Mouse (Mus musculus) kidney, postnatal 4 days (tissue): ENCODE measurements around the gene Olfr523.
"Not testable (repeated sequence)": the region's sequence is repeated elsewhere in the genome, so short reads cannot be mapped to it uniquely, and the experiment has no call there.

Experiments
- DNase-seq, 2 experiments: peaks; one replicate each; pipeline ENCODE4 v3.0.0; 2021; ENCODE audit warnings: mixed read lengths in 2 of 2

Olfr523 gene

GRCm38 (mm10) chr7:140172936-140173335, at the start of gene Olfr523:
TSS of gene Olfr523 (plus strand) at chr7:140173217.
- DNase-seq = no peak

- no peak for DNase-seq
Measured at GRCm38 (mm10) chr7:140124382-140124781, 48.6 kb upstream of the Olfr523 start.

GRCm38 (mm10) chr7:140125278-140126021, 47.6 kb upstream of the Olfr523 start:
- peak; percentile 98 for DNase-seq

GRCm38 (mm10) chr7:140126022-140126350, 47.0 kb upstream of the Olfr523 start:
- no peak for DNase-seq

- no peak for DNase-seq
Measured at GRCm38 (mm10) chr7:140126934-140127333, 46.1 kb upstream of the Olfr523 start.

- DNase-seq = no peak
Measured at GRCm38 (mm10) chr7:140127911-140128310, 45.1 kb upstream of the Olfr523 start.

GRCm38 (mm10) chr7:140132184-140132583, 40.8 kb upstream of the Olfr523 start:
- not testable (repeated sequence) for DNase-seq

- not testable (repeated sequence) for DNase-seq
Measured at GRCm38 (mm10) chr7:140134033-140134432, 39.0 kb upstream of the Olfr523 start.

GRCm38 (mm10) chr7:140135106-140135770, 37.8 kb upstream of the Olfr523 start:
- DNase-seq = no peak

GRCm38 (mm10) chr7:140137135-140138020, 35.6 kb upstream of the Olfr523 start, which contains the start of gene Mtg1:
TSS of gene Mtg1 (plus strand) at chr7:140137564.
- DNase-seq = peak; percentile 96 to 98

GRCm38 (mm10) chr7:140138021-140138310, 35.1 kb upstream of the Olfr523 start:
- no peak for DNase-seq

GRCm38 (mm10) chr7:140141350-140141749, 31.7 kb upstream of the Olfr523 start:
- DNase-seq = peak; percentile 73 to 78

GRCm38 (mm10) chr7:140144550-140144949, 28.5 kb upstream of the Olfr523 start:
- no peak for DNase-seq

GRCm38 (mm10) chr7:140153383-140153782, 19.6 kb upstream of the Olfr523 start:
- peak; percentile 32 to 55 for DNase-seq

- DNase-seq = no peak
Measured at GRCm38 (mm10) chr7:140153829-140154217, 19.2 kb upstream of the Olfr523 start.

GRCm38 (mm10) chr7:140154218-140154927, 18.6 kb upstream of the Olfr523 start, which contains the start of gene Sprn:
TSS of gene Sprn (minus strand) at chr7:140154877.
- peak; percentile 5 to 7 for DNase-seq

- DNase-seq = no peak
Measured at GRCm38 (mm10) chr7:140160363-140160762, 12.7 kb upstream of the Olfr523 start.

- no peak for DNase-seq
Measured at GRCm38 (mm10) chr7:140164664-140165063, 8.4 kb upstream of the Olfr523 start, which contains the start of gene Olfr522. TSS of gene Olfr522 (minus strand) at chr7:140164764.

GRCm38 (mm10) chr7:140167950-140168349, 5.1 kb upstream of the Olfr523 start:
- DNase-seq = no peak

- no peak for DNase-seq
Measured at GRCm38 (mm10) chr7:140169386-140169785, 3.6 kb upstream of the Olfr523 start.

GRCm38 (mm10) chr7:140170863-140171262, 2.2 kb upstream of the Olfr523 start:
- DNase-seq = no peak

GRCm38 (mm10) chr7:140179176-140179575, 6.2 kb downstream of the Olfr523 start:
- DNase-seq = no peak

GRCm38 (mm10) chr7:140180692-140181091, 7.7 kb downstream of the Olfr523 start:
- DNase-seq = no peak
